Mouse (Mus musculus): ENCODE results near the gene Pdzd2. TPM values are rescaled to one million over a fixed set of nuclear protein-coding genes. Genes with fewer than 3 reads are reported as not detected.

Pdzd2 gene
- total RNA-seq, 2 experiments from 2014 or later, result 44.1 to 71.4 TPM

GRCm38 (mm10) chr15:12732613-12733012 is 7.1 kb downstream of the Pdzd2 start:
- DNase-seq, result no peak

DNA sequence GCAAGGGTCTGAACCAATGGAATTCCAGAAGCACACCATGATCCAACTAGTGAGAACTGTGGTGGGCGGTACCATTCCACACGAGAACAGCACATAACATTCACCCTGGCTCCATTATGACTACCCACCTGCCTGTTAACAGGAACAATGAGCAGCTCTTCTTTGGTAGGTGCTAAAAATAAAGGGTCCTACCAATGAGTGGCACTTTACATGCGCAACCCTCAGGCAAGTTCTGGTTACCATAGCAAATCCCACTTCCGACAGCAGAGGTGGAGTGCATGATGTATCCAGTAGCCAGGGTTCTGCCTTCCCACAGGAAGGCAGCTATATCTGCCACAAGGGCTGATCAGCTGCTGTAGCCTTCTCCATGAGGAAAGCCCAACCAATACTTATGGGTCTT is 11.3 kb downstream of the Pdzd2 start:
- DNase-seq, result peak; percentile 28 to 31

- no peak for DNase-seq
These were observed 14.5 kb downstream of the Pdzd2 start for GRCm38 (mm10) chr15:12725256-12725655.

GRCm38 (mm10) chr15:12721684-12722500 is 17.8 kb downstream of the Pdzd2 start:
- no peak for DNase-seq

DNA sequence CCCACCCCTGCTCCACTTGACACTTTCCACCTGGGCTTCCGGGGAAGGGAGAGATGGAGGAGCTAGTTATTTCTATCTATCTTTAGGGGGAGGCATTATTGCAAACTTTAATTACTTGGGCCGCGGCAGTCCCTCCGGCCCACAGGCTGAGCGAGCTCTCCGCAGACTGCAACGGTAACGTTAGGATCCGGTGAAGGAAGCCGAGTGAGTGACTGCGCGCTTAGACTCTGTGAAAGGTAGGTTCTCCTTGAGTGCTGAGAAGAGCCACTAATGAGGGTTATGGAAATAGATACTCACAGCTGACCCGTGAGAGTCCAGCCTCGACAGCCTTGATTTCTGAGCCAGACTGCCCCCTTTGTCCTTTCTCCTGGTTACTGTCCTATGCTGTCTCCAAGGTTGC is 20.9 kb downstream of the Pdzd2 start:
- DNase-seq, result no peak

DNA sequence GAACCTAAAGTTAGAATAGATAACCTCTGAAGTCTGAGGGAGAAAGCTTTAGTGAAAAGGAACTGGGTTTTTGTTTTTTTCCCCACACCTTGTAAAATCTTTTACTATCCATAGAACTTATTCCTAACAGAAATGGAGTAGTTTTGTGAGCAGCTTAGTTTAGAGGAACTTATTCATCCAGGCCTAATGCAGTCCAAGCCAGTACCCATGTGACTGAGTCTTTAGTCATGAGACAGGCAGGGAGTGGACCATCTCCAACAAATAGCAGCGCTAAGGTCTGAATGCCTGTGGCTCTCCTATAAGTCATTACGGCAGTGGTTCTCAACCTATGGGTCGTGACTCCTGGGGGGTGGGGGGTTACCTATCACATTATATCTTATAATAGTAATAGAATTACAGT is 22.3 kb downstream of the Pdzd2 start:
- no peak for DNase-seq

DNA sequence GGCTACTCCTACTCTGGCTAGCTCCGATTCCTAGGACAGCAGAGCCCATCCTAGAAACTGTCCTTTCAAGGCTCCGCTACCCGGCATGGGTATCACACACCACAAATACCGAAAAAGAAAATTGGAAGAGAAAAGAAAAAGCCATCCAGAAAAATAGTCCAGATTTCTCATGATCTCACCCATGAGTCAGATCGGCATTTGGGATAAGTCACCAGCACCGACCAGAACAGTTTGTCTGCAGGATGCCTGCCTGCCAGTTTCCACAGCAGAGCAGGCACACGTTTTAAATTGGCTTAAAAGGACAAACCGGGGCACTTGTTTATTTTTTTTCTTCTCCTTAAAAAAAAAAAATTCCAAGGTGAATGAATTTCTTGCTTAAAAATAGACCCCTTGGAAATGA is 22.8 kb downstream of the Pdzd2 start:
- peak in 1 of 2 experiments; percentile 34 for DNase-seq

DNA sequence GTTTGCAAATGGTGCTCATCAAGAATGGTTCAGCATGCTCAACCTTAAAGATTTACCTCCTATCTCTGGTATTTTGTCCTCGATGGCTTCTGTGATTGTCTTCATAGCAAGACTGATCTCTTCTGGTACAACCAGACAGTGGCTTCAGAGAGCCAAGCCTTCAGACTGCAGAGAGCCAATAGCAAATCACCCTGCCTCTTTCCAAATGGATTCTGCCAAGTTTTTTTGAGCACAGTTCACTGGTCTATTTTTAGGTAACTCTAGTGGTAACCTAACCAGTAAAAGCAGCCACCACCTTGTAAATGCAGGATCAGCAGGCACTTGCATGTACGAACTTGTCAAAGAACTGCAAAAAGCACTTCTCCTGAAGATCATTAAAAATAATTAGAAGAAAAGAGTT is 25.4 kb downstream of the Pdzd2 start:
- no peak for DNase-seq

GRCm38 (mm10) chr15:12713216-12713615 is 26.5 kb downstream of the Pdzd2 start:
- no peak for DNase-seq

DNA sequence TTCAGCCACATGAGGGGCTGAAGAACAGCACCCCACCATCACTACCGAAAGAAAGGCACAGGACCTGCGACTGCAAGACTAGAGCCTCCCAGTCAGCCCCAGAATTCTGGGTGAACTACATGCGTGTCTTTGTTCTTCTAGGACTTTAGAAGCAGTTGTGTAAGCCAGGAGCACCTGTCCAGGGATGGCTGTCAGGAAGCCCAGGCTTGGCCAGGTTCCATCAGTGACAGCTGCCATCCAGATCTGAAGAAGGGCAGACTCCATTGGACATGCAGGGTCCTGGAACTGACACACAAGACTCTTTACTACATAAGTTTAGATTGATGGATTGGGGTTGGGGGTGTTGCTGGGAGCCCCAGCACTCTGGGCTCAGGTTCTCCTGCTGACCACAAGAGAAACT is 29.7 kb downstream of the Pdzd2 start:
- DNase-seq, result no peak

DNA sequence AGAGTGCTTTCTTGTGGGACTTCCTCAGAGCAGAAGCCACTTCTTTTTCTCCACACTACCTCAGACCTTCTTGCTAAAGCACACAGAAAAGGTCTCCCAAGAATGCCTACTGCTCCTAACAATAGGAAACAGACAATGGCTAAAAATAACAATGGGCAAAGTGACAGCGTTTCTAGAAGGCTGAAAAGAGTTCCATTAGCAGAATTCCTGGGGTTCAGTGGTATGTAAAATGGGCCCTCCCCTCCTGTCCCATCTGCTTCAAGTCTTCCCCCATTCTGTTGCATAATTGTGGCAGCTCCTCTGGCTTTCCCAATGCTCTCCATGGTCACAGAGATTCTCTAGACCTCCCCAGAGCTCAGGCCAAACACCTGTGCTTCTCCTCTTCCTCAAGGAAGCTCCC is 31.4 kb downstream of the Pdzd2 start:
- no peak for DNase-seq

DNA sequence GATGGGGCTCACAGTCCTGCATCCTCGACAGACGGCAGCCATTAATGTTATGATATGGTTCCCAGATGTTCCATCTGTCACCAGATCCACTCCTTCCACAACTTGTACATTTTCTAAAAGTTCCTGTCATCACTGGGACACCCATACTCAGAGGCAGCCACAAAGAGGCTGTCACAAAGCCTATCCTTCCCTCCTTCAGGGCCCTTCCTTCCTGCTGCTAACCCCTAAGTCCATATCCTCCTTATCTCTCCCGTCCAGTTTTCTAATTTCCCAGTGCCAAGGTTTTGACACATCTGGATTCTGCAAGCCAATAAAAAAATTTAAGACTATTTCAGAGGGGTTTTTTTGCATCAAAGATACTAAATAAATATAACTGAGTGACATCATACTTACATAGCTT is 32.8 kb downstream of the Pdzd2 start:
- no peak for DNase-seq

DNA sequence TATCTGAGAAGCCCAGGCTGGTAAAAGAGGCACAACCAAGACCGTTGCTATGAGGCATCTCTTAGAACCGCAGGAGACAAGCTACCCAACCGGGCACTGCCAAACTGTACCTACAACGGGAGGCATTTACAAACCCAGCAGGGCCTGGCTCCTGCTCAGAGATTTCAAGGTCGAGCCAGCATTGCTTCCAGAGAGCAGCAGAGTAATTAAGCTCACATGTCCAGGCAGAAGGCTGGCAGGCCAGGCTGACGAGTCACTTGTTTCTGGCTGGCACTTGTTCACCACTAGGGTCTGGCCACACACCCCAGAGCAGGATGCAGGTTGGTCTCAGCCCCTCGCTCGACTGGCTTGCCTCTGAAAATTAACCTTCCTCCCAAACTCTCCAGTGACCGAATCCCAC is 39.4 kb downstream of the Pdzd2 start:
- no peak for DNase-seq

DNA sequence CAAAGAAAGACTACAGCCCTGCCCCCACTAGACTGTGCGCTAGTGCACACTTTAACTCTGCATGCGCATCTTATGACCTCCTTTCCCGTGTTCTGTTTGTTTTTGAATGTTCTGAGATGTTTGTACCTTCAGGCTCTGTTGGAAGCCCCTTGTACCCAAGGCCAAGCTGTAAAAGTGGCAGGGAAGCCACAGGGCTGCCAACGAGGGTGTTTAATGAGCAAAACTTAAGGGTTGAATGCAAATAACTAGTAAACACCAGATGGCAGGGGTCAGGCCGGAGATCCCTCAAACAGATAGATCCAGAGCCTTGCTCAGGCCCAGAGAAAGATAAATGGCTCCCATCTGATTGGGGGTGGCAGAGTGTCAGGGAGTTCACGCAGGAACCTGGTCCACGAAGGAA is 42.0 kb downstream of the Pdzd2 start:
- no peak for DNase-seq

GRCm38 (mm10) chr15:12696889-12697288 is 42.8 kb downstream of the Pdzd2 start:
- no peak for DNase-seq

- DNase-seq, result no peak
These were observed 49.9 kb downstream of the Pdzd2 start for GRCm38 (mm10) chr15:12689716-12690381.

DNA sequence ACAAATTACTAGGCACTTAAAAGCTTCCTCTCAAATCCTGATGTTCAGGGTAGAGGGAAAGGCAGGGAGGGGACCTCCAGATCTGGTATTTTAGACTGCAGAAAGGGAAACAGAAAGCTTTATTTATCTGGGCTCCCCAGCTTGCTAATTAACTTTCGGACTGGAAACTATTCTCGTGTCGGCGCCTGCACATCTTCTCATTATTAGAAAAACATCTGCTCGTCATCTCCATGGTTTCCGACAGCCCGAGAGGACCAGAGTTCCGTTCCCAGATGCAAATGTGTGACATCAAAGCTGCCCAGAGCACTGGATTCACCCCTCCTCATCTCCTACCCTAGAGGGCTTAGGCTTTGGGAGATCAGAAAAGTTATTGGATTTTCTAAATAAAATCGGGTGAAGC is 57.2 kb downstream of the Pdzd2 start:
- DNase-seq, result no peak

GRCm38 (mm10) chr15:12681891-12682290 is 57.8 kb downstream of the Pdzd2 start:
- DNase-seq, result no peak

GRCm38 (mm10) chr15:12680750-12681149 is 59.0 kb downstream of the Pdzd2 start:
- DNase-seq, result peak; percentile 19 to 35

GRCm38 (mm10) chr15:12679996-12680395 is 59.7 kb downstream of the Pdzd2 start:
- no peak for DNase-seq

DNA sequence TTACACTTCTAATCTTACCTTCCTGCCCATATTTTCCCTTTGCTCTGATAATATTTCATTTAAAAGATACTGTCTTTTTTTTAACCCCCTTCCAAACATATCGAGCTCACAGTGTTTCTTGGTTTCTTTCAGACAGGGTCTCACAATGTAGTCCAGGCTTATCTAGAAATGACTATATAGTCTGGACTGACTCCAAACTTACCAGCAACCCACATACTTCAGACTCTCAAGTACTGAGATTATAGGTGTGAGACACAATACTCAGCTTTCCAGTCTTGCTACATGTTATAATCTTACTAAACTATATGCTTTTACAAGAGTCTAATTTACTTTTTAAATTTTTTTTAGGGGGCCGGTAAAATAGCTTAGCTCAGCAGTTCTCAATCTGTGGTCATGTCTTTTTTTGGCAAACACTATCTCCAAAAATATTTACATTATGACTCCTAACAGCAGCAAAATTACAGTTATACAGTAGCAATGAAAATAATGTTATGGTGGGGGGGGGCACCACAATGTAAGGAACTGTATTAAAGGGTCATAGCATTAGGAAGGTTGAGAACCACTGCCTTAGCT is 61.1 kb downstream of the Pdzd2 start:
- DNase-seq, result no peak

DNA sequence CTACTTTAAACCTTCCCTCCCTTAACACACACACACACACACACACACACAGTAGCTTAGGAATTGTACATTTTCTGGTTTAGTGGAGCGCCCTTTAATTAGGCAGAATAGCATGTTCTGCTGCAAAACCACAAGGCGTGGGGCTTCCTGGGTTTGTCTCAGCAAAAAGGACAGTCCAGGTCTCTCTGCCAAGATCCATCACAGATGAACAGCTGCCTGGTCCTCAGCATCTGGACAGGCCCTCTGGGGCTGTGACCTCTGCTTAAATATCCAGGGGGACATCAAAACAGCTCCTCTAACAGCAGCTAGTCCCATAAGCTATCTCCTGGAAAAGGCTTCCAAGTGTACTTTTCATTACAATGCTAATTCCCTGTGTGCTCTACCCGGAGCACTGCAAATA is 64.4 kb downstream of the Pdzd2 start:
- no peak for DNase-seq

GRCm38 (mm10) chr15:12674026-12674425 is 65.7 kb downstream of the Pdzd2 start:
- DNase-seq, result no peak
